Mouse (Mus musculus) gastrocnemius, postnatal 4 days (tissue): ENCODE measurements around the gene Kctd2. TPM values are rescaled to one million over a fixed set of nuclear protein-coding genes. Genes with fewer than 3 reads are reported as not detected.
"Not testable (repeated sequence)": the region's sequence is repeated elsewhere in the genome, so short reads cannot be mapped to it uniquely, and the experiment has no call there.

Source experiments
- DNase-seq, 2 experiments: peaks; one replicate each; pipeline ENCODE4 v3.0.0; 2021 to 2022; ENCODE audit warnings: low spot score in 2 of 2, mixed read lengths in 2 of 2
- total RNA-seq, 2 experiments: library from RNA; stranded (reverse); gene quantifications; 2 replicates each; pipeline ENCODE4 v1.2.3; 2021

Kctd2 gene
- total RNA-seq, 2 experiments from 2014 or later: 21.4 to 21.6 TPM

GRCm38 (mm10) chr11:115435596-115436337 is 15.8 kb downstream of the Kctd2 start:
- no peak for DNase-seq

GRCm38 (mm10) chr11:115437571-115438122 is 17.7 kb downstream of the Kctd2 start:
- no peak for DNase-seq

GRCm38 (mm10) chr11:115439326-115439725 is 19.4 kb downstream of the Kctd2 start:
- DNase-seq: no peak

GRCm38 (mm10) chr11:115439906-115440595 is 20.1 kb downstream of the Kctd2 start, which contains the start of gene Trim80:
Gene Trim80, plus strand, starts transcription at chr11:115440545.
- DNase-seq: no peak

GRCm38 (mm10) chr11:115441417-115441816 is 21.5 kb downstream of the Kctd2 start:
- DNase-seq: no peak

- DNase-seq: no peak
These were observed 27.0 kb downstream of the Kctd2 start for GRCm38 (mm10) chr11:115446906-115447305.

- DNase-seq: no peak
These were observed 27.5 kb downstream of the Kctd2 start for GRCm38 (mm10) chr11:115447321-115447885.

GRCm38 (mm10) chr11:115448075-115448474 is 28.1 kb downstream of the Kctd2 start:
- DNase-seq: no peak

- DNase-seq: no peak
These were observed 29.1 kb downstream of the Kctd2 start for GRCm38 (mm10) chr11:115448998-115449397.

GRCm38 (mm10) chr11:115450176-115450575 is 30.2 kb downstream of the Kctd2 start:
- no peak for DNase-seq

- no peak for DNase-seq
These were observed 31.9 kb downstream of the Kctd2 start for GRCm38 (mm10) chr11:115451781-115452241.

GRCm38 (mm10) chr11:115452281-115452860 is 32.4 kb downstream of the Kctd2 start:
- no peak for DNase-seq

- no peak for DNase-seq
These were observed 33.4 kb downstream of the Kctd2 start for GRCm38 (mm10) chr11:115453306-115453705.

GRCm38 (mm10) chr11:115454822-115455221 is 34.9 kb downstream of the Kctd2 start:
- DNase-seq: not testable (repeated sequence)

- no peak for DNase-seq
These were observed 35.7 kb downstream of the Kctd2 start for GRCm38 (mm10) chr11:115455619-115456018.

GRCm38 (mm10) chr11:115456182-115456581 is 36.3 kb downstream of the Kctd2 start:
- DNase-seq: no peak

GRCm38 (mm10) chr11:115457405-115457804 is 37.5 kb downstream of the Kctd2 start:
- DNase-seq: no peak

- no peak for DNase-seq
These were observed 41.0 kb downstream of the Kctd2 start for GRCm38 (mm10) chr11:115460976-115461375.

GRCm38 (mm10) chr11:115461846-115462242 is 41.9 kb downstream of the Kctd2 start:
- no peak for DNase-seq

GRCm38 (mm10) chr11:115462243-115462891 is 42.4 kb downstream of the Kctd2 start, which contains the start of gene Slc16a5:
Gene Slc16a5, plus strand, starts transcription at chr11:115462474.
- DNase-seq: no peak

- DNase-seq: no peak
These were observed 43.5 kb downstream of the Kctd2 start for GRCm38 (mm10) chr11:115463397-115463796.
